Mouse (Mus musculus): ENCODE results near the gene Rhobtb1. TPM values are rescaled to one million over a fixed set of nuclear protein-coding genes. Genes with fewer than 3 reads are reported as not detected.
A peak's percentile ranks its signal among the peaks of the same experiment; 100 is the strongest.

The Rhobtb1 gene
- polyA plus RNA-seq, 1 experiment from 2014 or later = 33.2 TPM

DNA sequence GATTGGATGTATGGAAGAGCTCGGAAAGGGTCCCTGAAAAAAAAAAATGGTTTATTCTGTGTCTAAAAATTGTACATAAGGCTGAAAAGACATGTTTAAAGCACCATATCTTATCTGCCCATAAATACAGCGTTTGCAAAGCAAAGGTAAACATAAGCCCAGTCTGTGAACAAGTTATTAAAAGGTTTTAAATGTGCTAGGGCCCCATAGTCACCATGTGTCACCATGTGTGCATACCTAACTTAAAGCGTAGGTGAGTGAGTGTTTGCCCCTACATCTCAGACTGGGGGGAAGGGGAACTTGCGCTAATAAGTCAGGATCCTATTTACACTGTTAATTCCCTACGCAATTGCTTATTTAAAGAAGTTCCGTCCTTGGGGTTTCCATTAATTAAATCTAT is 5.2 kb downstream of the Rhobtb1 start:
- no peaks in the 10 kb centered on the region for H3K9me3 ChIP-seq (replicated peaks; ENCODE audit: control insufficient read depth, low read length)
- no peak overlapping the region for H3K4me3 ChIP-seq (replicated peaks; ENCODE audit: low read length)
- ATAC-seq (ENCODE audit: insufficient read depth, low FRiP score) = peak; percentile 77; the same call in 1 of the 2 replicates
- H3K27me3 ChIP-seq (ENCODE audit: control insufficient read depth, insufficient read depth, low read length) = no peaks in the 10 kb centered on the region
- H3K9ac ChIP-seq (ENCODE audit: low read length) = no peak overlapping the region
- no peak overlapping the region for H3K4me2 ChIP-seq (ENCODE audit: low read depth, low read length)
- whole genome bisulfite sequencing = 44% methylated on average over 6 of the region's 6 CpGs
- no peak overlapping the region for H3K27ac ChIP-seq (ENCODE audit: low read length)
- no peaks in the 10 kb centered on the region for H3K36me3 ChIP-seq (ENCODE audit: control insufficient read depth, insufficient read depth, low read length)
- 0 out of 2 replicates have a peak, but pooled peaks cover 6% of the 10 kb centered on the region for H3K4me1 ChIP-seq (ENCODE audit: control insufficient read depth, insufficient read depth, low read length)

DNA sequence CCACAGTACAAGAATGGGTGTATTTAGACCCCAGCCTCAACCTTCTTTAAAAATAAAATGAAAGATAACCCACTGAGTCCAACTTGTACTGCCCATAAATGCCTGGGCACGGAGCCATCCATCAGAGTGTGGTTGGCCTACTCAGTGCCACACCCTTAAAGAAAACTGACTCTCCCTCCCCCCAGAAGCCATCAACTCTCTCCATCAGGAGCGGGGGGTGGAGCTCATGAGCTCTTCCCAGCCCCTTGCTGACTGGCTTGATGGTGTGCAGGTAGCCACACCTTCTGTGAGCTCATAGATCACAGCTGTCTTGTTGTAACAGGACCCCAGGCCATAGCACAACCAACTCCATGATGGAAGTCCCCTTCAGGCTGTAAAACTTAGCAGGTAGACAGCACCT is 6.2 kb downstream of the Rhobtb1 start:
- no peaks in the 10 kb centered on the region for H3K36me3 ChIP-seq (ENCODE audit: control insufficient read depth, insufficient read depth, low read length)
- H3K9ac ChIP-seq (ENCODE audit: low read length) = no peak overlapping the region
- 0 out of 2 replicates have a peak, but pooled peaks cover 6% of the 10 kb centered on the region for H3K4me1 ChIP-seq (ENCODE audit: control insufficient read depth, insufficient read depth, low read length)
- H3K27me3 ChIP-seq (ENCODE audit: control insufficient read depth, insufficient read depth, low read length) = no peaks in the 10 kb centered on the region
- no peak overlapping the region for H3K4me3 ChIP-seq (replicated peaks; ENCODE audit: low read length)
- no peak overlapping the region for H3K27ac ChIP-seq (ENCODE audit: low read length)
- no peaks in the 10 kb centered on the region for H3K9me3 ChIP-seq (replicated peaks; ENCODE audit: control insufficient read depth, low read length)
- ATAC-seq (ENCODE audit: insufficient read depth, low FRiP score) = peak; percentile 65; the same call in 1 of the 2 replicates
- H3K4me2 ChIP-seq (ENCODE audit: low read depth, low read length) = no peak overlapping the region
- 60% methylated on average over 2 of the region's 2 CpGs for WGBS

DNA sequence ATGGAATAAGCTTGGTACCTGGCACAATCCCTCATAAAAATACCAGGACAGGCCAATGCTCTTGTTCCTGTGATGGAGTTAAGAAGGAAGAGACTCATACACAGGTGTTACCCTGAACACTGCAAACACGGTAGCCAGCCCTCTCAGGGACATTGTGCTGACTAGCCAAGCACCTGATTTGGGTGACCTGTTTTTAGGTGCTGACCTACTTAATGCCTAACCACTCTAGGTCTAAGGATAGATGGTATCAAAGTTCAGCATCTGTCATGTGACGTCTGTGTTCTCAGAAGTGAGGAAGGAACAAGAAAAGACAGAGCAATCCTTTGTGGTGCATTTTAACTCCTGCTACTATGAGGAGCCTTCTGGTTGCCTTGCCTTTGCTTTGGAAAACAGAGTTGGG is 9.6 kb downstream of the Rhobtb1 start:
- H3K27me3 ChIP-seq (ENCODE audit: control insufficient read depth, insufficient read depth, low read length) = no peaks in the 10 kb centered on the region
- H3K27ac ChIP-seq (ENCODE audit: low read length) = no peak overlapping the region
- ATAC-seq (ENCODE audit: insufficient read depth, low FRiP score) = no peak

DNA sequence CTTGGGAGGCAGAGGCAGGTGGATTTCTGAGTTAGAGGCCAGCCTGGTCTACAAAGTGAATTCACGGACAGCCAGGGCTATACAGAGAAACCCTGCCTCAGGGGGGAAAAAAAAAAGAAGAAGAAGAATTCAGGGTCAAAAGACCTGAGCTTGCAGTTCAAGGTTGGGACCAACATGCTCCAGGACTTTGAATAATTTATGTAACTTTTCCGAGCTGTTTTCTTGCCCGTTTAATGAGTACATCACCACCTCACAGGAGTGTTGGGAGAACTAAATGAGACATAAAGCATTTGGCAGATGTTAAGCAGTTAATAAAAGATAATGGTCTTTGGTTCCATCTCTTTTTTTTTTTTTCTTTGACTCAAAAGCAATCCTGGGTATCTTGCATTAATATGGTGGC is 10.3 kb downstream of the Rhobtb1 start:
- Histone ChIP-seq H3K27ac (ENCODE audit: low read length) (no peak overlapping the region), H3K4me2 (ENCODE audit: low read depth, low read length) (no peak overlapping the region), H3K4me3 (replicated peaks; ENCODE audit: low read length) (no peak overlapping the region), H3K36me3 (ENCODE audit: control insufficient read depth, insufficient read depth, low read length) (no peaks in the 10 kb centered on the region), H3K9ac (ENCODE audit: low read length) (no peak overlapping the region), H3K27me3 (ENCODE audit: control insufficient read depth, insufficient read depth, low read length) (no peaks in the 10 kb centered on the region), H3K9me3 (replicated peaks; ENCODE audit: control insufficient read depth, low read length) (peaks cover 3% of the 10 kb centered on the region; the same call in 1 of the 2 replicates), H3K4me1 (ENCODE audit: control insufficient read depth, insufficient read depth, low read length) (0 out of 2 replicates have a peak, but pooled peaks cover 3% of the 10 kb centered on the region)
- ATAC-seq (ENCODE audit: insufficient read depth, low FRiP score) = no peak
- WGBS = 88% methylated on average over 3 of the region's 3 CpGs

More for the DNA sequence above, 9.6 kb downstream of the Rhobtb1 start:
- Histone ChIP-seq H3K9ac (ENCODE audit: low read length) (no peak overlapping the region), H3K36me3 (ENCODE audit: control insufficient read depth, insufficient read depth, low read length) (no peaks in the 10 kb centered on the region), H3K4me2 (ENCODE audit: low read depth, low read length) (no peak overlapping the region), H3K4me3 (replicated peaks; ENCODE audit: low read length) (no peak overlapping the region), H3K9me3 (replicated peaks; ENCODE audit: control insufficient read depth, low read length) (peaks cover 3% of the 10 kb centered on the region; the same call in 1 of the 2 replicates), H3K4me1 (ENCODE audit: control insufficient read depth, insufficient read depth, low read length) (0 out of 2 replicates have a peak, but pooled peaks cover 3% of the 10 kb centered on the region)
- WGBS = 84% methylated on average over 2 of the region's 2 CpGs

DNA sequence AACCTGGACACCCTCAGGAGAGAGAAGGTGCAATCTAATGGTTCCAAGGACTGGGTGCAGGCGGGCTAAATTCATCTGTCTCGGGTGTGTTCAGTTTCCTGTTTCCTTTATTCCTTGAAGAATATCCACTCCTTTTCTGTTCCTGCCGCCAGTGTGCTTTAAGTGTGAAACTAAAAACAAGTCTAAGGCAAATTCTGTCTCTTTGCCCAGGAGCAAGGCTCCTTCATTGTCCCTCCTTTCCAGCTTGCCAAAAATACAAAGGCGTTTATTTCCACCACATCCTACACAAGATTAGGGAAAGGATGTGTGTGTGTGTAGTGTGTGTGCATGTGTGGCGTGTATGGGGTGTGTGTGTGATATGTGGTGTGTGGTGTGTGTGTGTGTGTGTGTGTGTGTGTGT is 11.3 kb downstream of the Rhobtb1 start:
- ATAC-seq (ENCODE audit: insufficient read depth, low FRiP score) = peak; percentile 54; the same call in 1 of the 2 replicates
- WGBS = 77% methylated on average over 5 of the region's 5 CpGs
- no peaks in the 10 kb centered on the region for H3K36me3 ChIP-seq (ENCODE audit: control insufficient read depth, insufficient read depth, low read length)
- peaks cover 3% of the 10 kb centered on the region; the same call in 1 of the 2 replicates for H3K9me3 ChIP-seq (replicated peaks; ENCODE audit: control insufficient read depth, low read length)
- H3K4me1 ChIP-seq (ENCODE audit: control insufficient read depth, insufficient read depth, low read length) = no peaks in the 10 kb centered on the region
- H3K4me3 ChIP-seq (replicated peaks; ENCODE audit: low read length) = no peak overlapping the region
- H3K4me2 ChIP-seq (ENCODE audit: low read depth, low read length) = no peak overlapping the region
- H3K27me3 ChIP-seq (ENCODE audit: control insufficient read depth, insufficient read depth, low read length) = no peaks in the 10 kb centered on the region
- no peak overlapping the region for H3K27ac ChIP-seq (ENCODE audit: low read length)
- no peak overlapping the region for H3K9ac ChIP-seq (ENCODE audit: low read length)

DNA sequence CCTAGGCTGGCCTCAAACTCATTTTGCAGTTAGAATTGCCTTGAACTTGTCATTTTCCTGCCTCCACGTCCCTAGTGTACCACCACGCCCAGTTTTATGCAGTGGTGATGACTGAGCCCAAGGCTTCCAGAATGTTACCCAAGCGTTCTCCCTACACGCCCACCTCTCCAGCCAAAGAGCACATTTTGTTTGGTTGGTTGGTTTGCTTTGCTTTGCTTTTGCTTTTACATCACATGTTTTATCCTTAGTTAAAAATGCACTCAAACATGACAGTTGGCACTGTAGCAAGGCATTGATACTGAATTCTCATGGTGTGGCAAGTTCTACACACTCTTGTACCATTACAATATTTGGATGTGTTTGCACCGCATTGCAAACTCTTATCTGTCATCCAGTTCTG is 12.0 kb downstream of the Rhobtb1 start:
- ATAC-seq (ENCODE audit: insufficient read depth, low FRiP score) = no peak
- WGBS = 84% methylated on average over 5 of the region's 5 CpGs
- H3K9ac ChIP-seq (ENCODE audit: low read length) = no peak overlapping the region
- H3K4me2 ChIP-seq (ENCODE audit: low read depth, low read length) = no peak overlapping the region
- H3K9me3 ChIP-seq (replicated peaks; ENCODE audit: control insufficient read depth, low read length) = peaks cover 3% of the 10 kb centered on the region; the same call in 1 of the 2 replicates
- no peaks in the 10 kb centered on the region for H3K36me3 ChIP-seq (ENCODE audit: control insufficient read depth, insufficient read depth, low read length)
- no peak overlapping the region for H3K27ac ChIP-seq (ENCODE audit: low read length)
- no peaks in the 10 kb centered on the region for H3K27me3 ChIP-seq (ENCODE audit: control insufficient read depth, insufficient read depth, low read length)
- peaks cover 3% of the 10 kb centered on the region; the same call in 1 of the 2 replicates for H3K4me1 ChIP-seq (ENCODE audit: control insufficient read depth, insufficient read depth, low read length)
- H3K4me3 ChIP-seq (replicated peaks; ENCODE audit: low read length) = no peak overlapping the region

DNA sequence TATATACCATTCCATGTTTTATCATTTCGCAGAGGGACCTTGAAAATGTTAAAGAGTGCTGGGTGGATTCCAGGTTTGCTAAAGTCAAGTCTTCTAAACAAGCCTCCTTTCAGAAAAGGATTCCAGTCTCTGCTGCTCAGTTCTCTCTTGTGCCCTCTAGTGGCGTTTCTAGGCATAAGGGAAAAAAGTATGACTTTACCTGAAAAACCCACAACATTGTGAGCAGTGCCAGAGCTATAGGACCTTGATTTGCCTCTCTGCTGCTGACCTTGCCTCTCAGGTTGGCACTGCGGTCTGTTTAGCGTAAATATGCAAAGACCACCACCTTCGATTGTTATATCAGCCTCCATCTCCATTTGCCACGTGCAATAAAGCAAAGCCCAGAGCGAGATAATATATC is 13.9 kb downstream of the Rhobtb1 start:
- H3K4me2 ChIP-seq (ENCODE audit: low read depth, low read length) = no peak overlapping the region
- H3K4me1 ChIP-seq (ENCODE audit: control insufficient read depth, insufficient read depth, low read length) = peaks cover 3% of the 10 kb centered on the region; the same call in 1 of the 2 replicates

DNA sequence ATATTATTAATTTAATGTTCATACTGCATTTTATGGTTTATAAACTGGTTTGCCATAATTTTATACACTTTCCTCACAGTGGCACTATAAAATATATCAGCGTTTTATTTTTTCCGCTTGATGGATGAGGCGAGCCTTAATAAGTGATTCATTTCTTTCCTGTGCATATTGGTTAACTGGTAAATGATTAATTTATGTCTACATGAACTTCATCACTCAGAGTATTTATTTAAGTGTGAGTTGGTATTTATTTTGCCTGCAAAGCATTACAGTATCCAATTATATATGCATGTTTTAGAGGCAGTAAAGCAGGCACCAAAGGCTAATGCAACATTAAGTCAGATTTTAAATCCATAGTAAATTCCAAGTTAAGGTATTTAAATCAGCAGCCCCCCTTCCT is 14.6 kb downstream of the Rhobtb1 start:
- peak; percentile 66; the same call in 1 of the 2 replicates for ATAC-seq (ENCODE audit: insufficient read depth, low FRiP score)
- Histone ChIP-seq H3K36me3 (ENCODE audit: control insufficient read depth, insufficient read depth, low read length) (no peaks in the 10 kb centered on the region), H3K9me3 (replicated peaks; ENCODE audit: control insufficient read depth, low read length) (peaks cover 3% of the 10 kb centered on the region; the same call in 1 of the 2 replicates), H3K27me3 (ENCODE audit: control insufficient read depth, insufficient read depth, low read length) (no peaks in the 10 kb centered on the region), H3K4me1 (ENCODE audit: control insufficient read depth, insufficient read depth, low read length) (peaks cover 3% of the 10 kb centered on the region; the same call in 1 of the 2 replicates), H3K9ac (ENCODE audit: low read length) (no peak overlapping the region), H3K27ac (ENCODE audit: low read length) (0 out of 2 replicates have a peak overlapping the region, but pooled peaks have one; percentile 44), H3K4me2 (ENCODE audit: low read depth, low read length) (no peak overlapping the region), H3K4me3 (replicated peaks; ENCODE audit: low read length) (no peak overlapping the region)
- WGBS = 60% methylated on average over 3 of the region's 3 CpGs

More for the DNA sequence above, 13.9 kb downstream of the Rhobtb1 start:
- no peak overlapping the region for H3K9ac ChIP-seq (ENCODE audit: low read length)
- 56% methylated on average over 7 of the region's 7 CpGs for WGBS
- no peak overlapping the region for H3K4me3 ChIP-seq (replicated peaks; ENCODE audit: low read length)
- H3K9me3 ChIP-seq (replicated peaks; ENCODE audit: control insufficient read depth, low read length) = peaks cover 3% of the 10 kb centered on the region; the same call in 1 of the 2 replicates
- H3K36me3 ChIP-seq (ENCODE audit: control insufficient read depth, insufficient read depth, low read length) = no peaks in the 10 kb centered on the region
- no peak for ATAC-seq (ENCODE audit: insufficient read depth, low FRiP score)
- H3K27me3 ChIP-seq (ENCODE audit: control insufficient read depth, insufficient read depth, low read length) = no peaks in the 10 kb centered on the region
- H3K27ac ChIP-seq (ENCODE audit: low read length) = peak overlapping the region; percentile 53

DNA sequence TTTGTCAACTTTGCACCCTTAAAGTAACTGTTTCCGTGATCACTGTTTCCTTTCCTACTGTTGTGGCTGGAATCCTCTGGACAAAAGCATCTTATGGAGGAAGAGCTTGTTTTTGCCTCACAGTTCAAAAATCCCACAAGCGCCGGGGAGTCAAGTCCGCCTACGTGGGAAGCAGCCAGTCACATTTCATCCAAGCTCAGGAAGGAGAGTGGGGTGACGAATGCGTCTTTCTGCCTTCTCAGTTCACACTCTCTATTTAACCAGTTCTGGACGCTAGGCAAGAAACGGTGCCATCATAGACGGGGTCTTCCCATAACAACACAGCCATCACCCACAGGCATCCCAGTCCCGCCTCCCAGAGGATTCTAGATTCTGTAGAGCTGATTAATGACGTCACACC is 15.3 kb downstream of the Rhobtb1 start:
- H3K4me2 ChIP-seq (ENCODE audit: low read depth, low read length) = no peak overlapping the region
- ATAC-seq (ENCODE audit: insufficient read depth, low FRiP score) = no peak
- no peak overlapping the region for H3K4me3 ChIP-seq (replicated peaks; ENCODE audit: low read length)
- H3K36me3 ChIP-seq (ENCODE audit: control insufficient read depth, insufficient read depth, low read length) = no peaks in the 10 kb centered on the region
- peak overlapping the region; percentile 44 for H3K27ac ChIP-seq (ENCODE audit: low read length)
- no peak overlapping the region for H3K9ac ChIP-seq (ENCODE audit: low read length)
- H3K9me3 ChIP-seq (replicated peaks; ENCODE audit: control insufficient read depth, low read length) = peaks cover 3% of the 10 kb centered on the region; the same call in 1 of the 2 replicates
- H3K27me3 ChIP-seq (ENCODE audit: control insufficient read depth, insufficient read depth, low read length) = no peaks in the 10 kb centered on the region
- WGBS = 74% methylated on average over 12 of the region's 12 CpGs
- peaks cover 3% of the 10 kb centered on the region; the same call in 1 of the 2 replicates for H3K4me1 ChIP-seq (ENCODE audit: control insufficient read depth, insufficient read depth, low read length)

Measured in stomach, embryonic 16.5 days (tissue).